Mouse (Mus musculus) kidney, adult 2 months (tissue): ENCODE results near the gene Frmd4a.

Source experiments
- CTCF ChIP-seq: fragments of 200-500 bp; conservative IDR thresholded peaks from 2 replicates; pipeline ENCODE4 v1.5.1; 2011; ENCODE audit warnings: low read depth, mild to moderate bottlenecking, control low read depth, low read length, moderate library complexity, mixed read lengths; ENCODE audit not compliant: insufficient read depth, insufficient read length
- POLR2A ChIP-seq: fragments of 200-500 bp; IDR thresholded peaks from one replicate; pipeline ENCODE4 v1.6.1; 2011; ENCODE audit warnings: low read depth, low read length, control low read depth

- TF ChIP-seq POLR2A (no peak), CTCF (no peak)
Observed at GRCm38 (mm10) chr2:4575163-4575562, 557.6 kb downstream of the Frmd4a start.
